Mouse (Mus musculus): ENCODE results near the gene Grid2.

DNA sequence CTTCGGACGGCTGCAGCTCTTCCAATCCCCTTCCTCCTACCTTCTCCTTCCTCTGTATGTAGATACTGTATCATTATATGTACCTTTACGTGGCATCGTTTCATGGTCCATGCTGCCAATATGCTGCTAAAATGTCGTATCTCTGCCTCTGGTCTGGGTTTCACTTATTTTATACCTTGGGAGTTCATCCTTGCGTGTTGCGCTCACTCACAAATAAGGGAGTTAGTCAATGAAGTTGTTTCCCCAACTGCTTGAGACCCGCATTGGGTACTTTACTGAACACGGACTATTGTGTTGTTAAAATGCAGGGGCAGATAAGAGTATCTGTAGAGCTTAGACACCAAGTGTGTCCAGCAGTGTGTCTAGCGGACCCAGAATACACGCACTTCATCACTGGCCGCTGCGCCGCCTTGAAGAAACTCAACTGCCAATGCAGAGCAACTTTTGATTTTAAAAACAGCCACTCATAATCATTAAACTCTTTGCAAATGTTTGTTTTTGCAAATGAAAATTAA is 1474.9 kb downstream of the Grid2 start:
- no peak for TF ChIP-seq CTCF (IDR thresholded peaks at IDR 0.05; ENCODE audit: extremely low read depth, insufficient read length, insufficient replicate concordance, low read depth, low read length)
- TF ChIP-seq POLR2A (IDR thresholded peaks at IDR 0.05; ENCODE audit: low read depth, low read length) = no peak
